10 mouse cellular contexts compared by ENCODE assay signal in the genomic region with DNA sequence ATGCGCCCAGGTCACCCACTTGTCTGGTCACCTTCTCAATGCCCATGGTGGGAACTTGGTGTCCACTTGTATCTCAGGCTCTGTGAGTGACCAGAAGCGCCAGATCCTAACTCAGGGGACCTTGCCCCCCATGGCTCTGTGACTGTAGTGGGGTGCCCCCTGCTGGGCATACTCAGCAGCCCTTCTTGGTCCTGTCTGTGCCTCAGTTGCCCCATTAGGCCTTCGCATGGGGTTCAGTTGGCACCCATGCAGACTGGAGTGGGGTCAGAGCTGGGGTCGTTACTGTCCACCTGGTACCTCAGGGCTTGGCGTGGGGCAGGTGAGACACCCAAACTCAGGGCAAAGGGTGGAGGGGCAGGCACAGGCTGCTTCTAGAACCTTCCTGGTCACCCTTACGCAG. TPM values are rescaled to one million over a fixed set of nuclear protein-coding genes. Genes with fewer than 3 reads are reported as not detected.
A peak's percentile ranks its signal among the peaks of the same experiment; 100 is the strongest.
DNase-seq lines count a peak whose midpoint lies in the region; ATAC-seq and TF ChIP-seq lines count a peak whose summit lies in the region.
"Had no signal": no experiment of that assay in that cellular context is flagged by ENCODE, and none has a peak within 500 bp of the region (broad histone marks: within the 10 kb centered on the region; RNA-seq: fewer than 3 reads in every experiment).

No protein-coding gene starts in this region.

- no peaks in the 10 kb centered on the region for H3K27me3 ChIP-seq in heart, postnatal 0 days (ENCODE audit: control insufficient read depth, insufficient read depth, low read length)
- peaks cover 6% of the 10 kb centered on the region; the same call in 1 of the 2 replicates for H3K27me3 ChIP-seq in midbrain, embryonic 13.5 days
- H3K27me3 ChIP-seq: megakaryocyte, embryonic 14.5 days had no signal

- no peaks in the 10 kb centered on the region for H3K4me1 ChIP-seq in heart, postnatal 0 days (ENCODE audit: control insufficient read depth, insufficient read depth)
- H3K4me1 ChIP-seq in lung, adult 2 months (ENCODE audit: control insufficient read depth, insufficient read depth, low read length): no peaks in the 10 kb centered on the region
- peaks cover 3% of the 10 kb centered on the region; the same call in 1 of the 2 replicates for H3K4me1 ChIP-seq in midbrain, embryonic 13.5 days (replicated peaks)

- no peak overlapping the region for H3K4me2 ChIP-seq in heart, postnatal 0 days (ENCODE audit: low read depth, low read length)
- no peak overlapping the region for H3K4me2 ChIP-seq in midbrain, embryonic 13.5 days (replicated peaks)

- ATAC-seq in heart, postnatal 0 days (ENCODE audit: insufficient read depth, low read depth): no peak
- no peak for ATAC-seq in midbrain, embryonic 13.5 days

- no peak for DNase-seq in heart, postnatal 0 days (ENCODE audit: low spot score)
- DNase-seq in heart, adult 8-10 months (ENCODE audit: low spot score): no peak
- DNase-seq in A20 (ENCODE audit: low read depth, low spot score): peak; percentile 60
- peak; percentile 18 for DNase-seq in T-cell, adult 2 months (ENCODE audit: low spot score)
- DNase-seq in lung, adult 2 months: peak; percentile 55
- no peak for DNase-seq in Muller cell, postnatal 12 days (ENCODE audit: inconsistent ontology term)
- DNase-seq in gastrocnemius, postnatal 14 days: no peak

- WGBS in heart, postnatal 0 days: 82% methylated on average over 6 of the region's 6 CpGs
- WGBS in lung, adult 2 months: 82% methylated on average over 6 of the region's 6 CpGs
- WGBS in midbrain, embryonic 13.5 days: 88% methylated on average over 6 of the region's 6 CpGs

- H3K36me3 ChIP-seq in heart, postnatal 0 days (replicated peaks; ENCODE audit: control insufficient read depth, insufficient read depth, low read length): peaks cover 23% of the 10 kb centered on the region
- peaks cover 45% of the 10 kb centered on the region for H3K36me3 ChIP-seq in midbrain, embryonic 13.5 days

- TF ChIP-seq CTCF in heart, postnatal 0 days (IDR thresholded peaks at IDR 0.05; ENCODE audit: low read depth): peak; percentile 60
- peak; percentile 70 for TF ChIP-seq CTCF in lung, adult 2 months (IDR thresholded peaks at IDR 0.05; ENCODE audit: insufficient read depth, low read length)

- no peak overlapping the region for H3K4me3 ChIP-seq in heart, postnatal 0 days (ENCODE audit: low read depth, low read length)
- H3K4me3 ChIP-seq in lung, adult 2 months (replicated peaks; ENCODE audit: extremely low read depth, low read depth, low read length): no peak overlapping the region
- H3K4me3 ChIP-seq in midbrain, embryonic 13.5 days (replicated peaks): no peak overlapping the region
- H3K4me3 ChIP-seq: erythroblast, embryonic 14.5 days; megakaryocyte, embryonic 14.5 days had no signal

- intact Hi-C loops in gastrocnemius, postnatal 14 days (cut with DNase I; ENCODE audit: low total_unique reads): loop anchor here (10.0 kb wide), 1 partner anchor 119 kb away; no protein-coding TSS in a partner anchor

- H3K9ac ChIP-seq in heart, postnatal 0 days (replicated peaks; ENCODE audit: low read depth, low read length): no peak overlapping the region
- no peak overlapping the region for H3K9ac ChIP-seq in midbrain, embryonic 13.5 days (replicated peaks)

- no peak overlapping the region for H3K27ac ChIP-seq in heart, postnatal 0 days (ENCODE audit: low read depth)
- H3K27ac ChIP-seq in midbrain, embryonic 13.5 days: no peak overlapping the region

- no peak for TF ChIP-seq EP300 in heart, postnatal 0 days (IDR thresholded peaks at IDR 0.05; ENCODE audit: low read depth)

- no peak for TF ChIP-seq POLR2A in lung, adult 2 months (IDR thresholded peaks at IDR 0.05; ENCODE audit: borderline replicate concordance, extremely low read depth, low read depth, low read length)

- no peaks in the 10 kb centered on the region for H3K9me3 ChIP-seq in heart, postnatal 0 days (replicated peaks; ENCODE audit: control insufficient read depth, low read length)
- H3K9me3 ChIP-seq in midbrain, embryonic 13.5 days: no peaks in the 10 kb centered on the region
- H3K9me3 ChIP-seq: megakaryocyte, embryonic 14.5 days had no signal

RNA-seq across cellular contexts. Expression of a gene that starts 6.0 kb away (rescaled TPM):
- 29.3 and 51.5 TPM in 2 replicates for total RNA-seq in heart, postnatal 0 days (2014; rRNA removed; ENCODE audit: low replicate concordance)
- polyA plus RNA-seq in heart, postnatal 0 days (2015; fragmentation: Nextera tagmentation; extraction: Ambion mirVana): 54.3 and 58.4 TPM in 2 replicates
- 10 to 100 TPM; 28.4 to 36.2 (median 29.6) TPM for total RNA-seq in heart, adult 8-10 months (2022)
- 33.5 and 35.5 TPM in 2 replicates for polyA plus RNA-seq in lung, adult 2 months (2012; rRNA removed)
- 76.7 and 78.4 TPM in 2 replicates for polyA plus RNA-seq in midbrain, embryonic 13.5 days (2015; fragmentation: Nextera tagmentation; extraction: Ambion mirVana)
- 10 to 100 TPM; 18.7 to 23.0 TPM for total RNA-seq in gastrocnemius, postnatal 14 days (2021)

RNA-seq across cellular contexts. Expression of a gene that starts 16.6 kb away (rescaled TPM):
- total RNA-seq in heart, postnatal 0 days (2014; rRNA removed; ENCODE audit: low replicate concordance): not detected in 2 replicates
- 0.29 and 0.34 TPM in 2 replicates for polyA plus RNA-seq in heart, postnatal 0 days (2015; fragmentation: Nextera tagmentation; extraction: Ambion mirVana)
- under 1 TPM; 0.37 to 0.85 (median 0.63) TPM for total RNA-seq in heart, adult 8-10 months (2022)
- 0.33 TPM in 1 of 2 replicates, not detected in the other for polyA plus RNA-seq in lung, adult 2 months (2012; rRNA removed)
- polyA plus RNA-seq in midbrain, embryonic 13.5 days (2015; fragmentation: Nextera tagmentation; extraction: Ambion mirVana): 0.24 and 0.57 TPM in 2 replicates
- under 1 TPM; 0.11 to 0.25 TPM for total RNA-seq in gastrocnemius, postnatal 14 days (2021)
- polyA plus RNA-seq: erythroblast, embryonic 14.5 days had no signal

RNA-seq across cellular contexts. Expression of a gene that starts 27.1 kb away (rescaled TPM):
- 5.3 and 5.6 TPM in 2 replicates for total RNA-seq in heart, postnatal 0 days (2014; rRNA removed; ENCODE audit: low replicate concordance)
- 0.65 and 0.77 TPM in 2 replicates for polyA plus RNA-seq in heart, postnatal 0 days (2015; fragmentation: Nextera tagmentation; extraction: Ambion mirVana)
- total RNA-seq in heart, adult 8-10 months (2022): 1 to 10 TPM; 1.2 to 1.7 (median 1.3) TPM
- polyA plus RNA-seq in lung, adult 2 months (2012; rRNA removed): 7.8 and 8.6 TPM in 2 replicates
- polyA plus RNA-seq in midbrain, embryonic 13.5 days (2015; fragmentation: Nextera tagmentation; extraction: Ambion mirVana): 3.8 and 3.9 TPM in 2 replicates
- 1 to 10 TPM; 2.4 to 2.7 TPM for total RNA-seq in gastrocnemius, postnatal 14 days (2021)

RNA-seq across cellular contexts. Expression of a gene that starts 30.2 kb away (rescaled TPM):
- 162 and 182 TPM in 2 replicates for total RNA-seq in heart, postnatal 0 days (2014; rRNA removed; ENCODE audit: low replicate concordance)
- 18.0 and 18.1 TPM in 2 replicates for polyA plus RNA-seq in heart, postnatal 0 days (2015; fragmentation: Nextera tagmentation; extraction: Ambion mirVana)
- total RNA-seq in heart, adult 8-10 months (2022): 100 to 1,000 TPM; 116 to 120 (median 117) TPM
- 294 and 318 TPM in 2 replicates for polyA plus RNA-seq in lung, adult 2 months (2012; rRNA removed)
- polyA plus RNA-seq in midbrain, embryonic 13.5 days (2015; fragmentation: Nextera tagmentation; extraction: Ambion mirVana): 13.7 and 16.7 TPM in 2 replicates
- 10 to 100 TPM; 76.2 to 84.5 TPM for total RNA-seq in gastrocnemius, postnatal 14 days (2021)

RNA-seq across cellular contexts. Expression of a gene that starts 32.9 kb away (rescaled TPM):
- total RNA-seq in heart, postnatal 0 days (2014; rRNA removed; ENCODE audit: low replicate concordance): 40.9 and 58.4 TPM in 2 replicates
- polyA plus RNA-seq in heart, postnatal 0 days (2015; fragmentation: Nextera tagmentation; extraction: Ambion mirVana): 104 and 107 TPM in 2 replicates
- 10 to 100 TPM; 75.2 to 85.9 (median 81.0) TPM for total RNA-seq in heart, adult 8-10 months (2022)
- 129 and 162 TPM in 2 replicates for polyA plus RNA-seq in lung, adult 2 months (2012; rRNA removed)
- 231 TPM in 2 replicates for polyA plus RNA-seq in midbrain, embryonic 13.5 days (2015; fragmentation: Nextera tagmentation; extraction: Ambion mirVana)
- 100 to 1,000 TPM in 1 of 2 experiments, 10 to 100 TPM in 1; 98.8 to 106 TPM for total RNA-seq in gastrocnemius, postnatal 14 days (2021)

Comparison
In these comparisons a context has a peak if more than half of its experiments do, and no peak if none do; other contexts are left out.
1. DNase-seq: peak in A20 (single experiment), T-cell, adult 2 months (single experiment) and lung, adult 2 months (single experiment); none in heart, postnatal 0 days (single experiment), heart, adult 8-10 months (single experiment), Muller cell, postnatal 12 days (single experiment) and gastrocnemius, postnatal 14 days (single experiment).